Comparison of ENCODE assay signal across 8 mouse cellular contexts in genomic region chr11:51635127-51635524, GRCm38 (mm10). TPM values are rescaled to one million over a fixed set of nuclear protein-coding genes. Genes with fewer than 3 reads are reported as not detected.
DNase-seq lines count a peak whose midpoint lies in the region; ATAC-seq and TF ChIP-seq lines count a peak whose summit lies in the region.

No protein-coding gene starts in this region.

- peak overlapping the region; percentile 83 for H3K4me2 ChIP-seq in lung, embryonic 14.5 days
- H3K4me2 ChIP-seq in embryonic facial prominence, embryonic 14.5 days (ENCODE audit: low read depth, low read length) = peak overlapping the region; percentile 70
- peak overlapping the region; percentile 75 for H3K4me2 ChIP-seq in intestine, postnatal 0 days (replicated peaks; ENCODE audit: low read depth)
- H3K4me2 ChIP-seq in neural tube, embryonic 13.5 days = peak overlapping the region; percentile 75

- H3K9me3 ChIP-seq in lung, embryonic 14.5 days (ENCODE audit: low read depth, low read length) = no peaks in the 10 kb centered on the region
- H3K9me3 ChIP-seq in embryonic facial prominence, embryonic 14.5 days (ENCODE audit: control insufficient read depth, low read length) = no peaks in the 10 kb centered on the region
- H3K9me3 ChIP-seq in intestine, postnatal 0 days (ENCODE audit: control insufficient read depth) = no peaks in the 10 kb centered on the region
- no peaks in the 10 kb centered on the region for H3K9me3 ChIP-seq in neural tube, embryonic 13.5 days

- ATAC-seq in lung, embryonic 14.5 days (ENCODE audit: insufficient read depth) = no peak
- ATAC-seq in embryonic facial prominence, embryonic 14.5 days (ENCODE audit: low read depth) = no peak
- no peak for ATAC-seq in intestine, postnatal 0 days
- no peak for ATAC-seq in neural tube, embryonic 13.5 days (ENCODE audit: low read depth)

- DNase-seq in lung, embryonic 14.5 days = no peak
- no peak for DNase-seq in lung, postnatal 14 days
- no peak for DNase-seq in embryonic facial prominence, embryonic 14.5 days (ENCODE audit: low spot score)
- no peak for DNase-seq in thymus, postnatal 0 days (ENCODE audit: low spot score)
- DNase-seq in MN1 (ENCODE audit: low spot score) = no peak
- DNase-seq in yolk sac, embryonic 10.5 days (ENCODE audit: low spot score) = no peak

- H3K4me3 ChIP-seq in lung, embryonic 14.5 days (ENCODE audit: low read depth, low read length) = peak overlapping the region; percentile 63
- H3K4me3 ChIP-seq in embryonic facial prominence, embryonic 14.5 days (ENCODE audit: low read depth, low read length) = peak overlapping the region; percentile 71
- H3K4me3 ChIP-seq in intestine, postnatal 0 days (ENCODE audit: low read depth, low read length) = peak overlapping the region; percentile 81
- H3K4me3 ChIP-seq in neural tube, embryonic 13.5 days = peak overlapping the region; percentile 58

- H3K9ac ChIP-seq in lung, embryonic 14.5 days = peak overlapping the region; percentile 64
- peak overlapping the region; percentile 74 for H3K9ac ChIP-seq in embryonic facial prominence, embryonic 14.5 days (ENCODE audit: low read depth, low read length)
- peak overlapping the region; percentile 74 for H3K9ac ChIP-seq in intestine, postnatal 0 days (ENCODE audit: low read depth, low read length)
- H3K9ac ChIP-seq in neural tube, embryonic 13.5 days = peak overlapping the region; percentile 71

- no peak for TF ChIP-seq CTCF in lung, embryonic 14.5 days (IDR thresholded peaks at IDR 0.05; ENCODE audit: low read depth)
- TF ChIP-seq CTCF in intestine, postnatal 0 days (IDR thresholded peaks at IDR 0.05; ENCODE audit: low read depth) = no peak

- peak overlapping the region; percentile 86 for H3K27ac ChIP-seq in lung, embryonic 14.5 days (ENCODE audit: low read depth)
- peak overlapping the region; percentile 86 for H3K27ac ChIP-seq in embryonic facial prominence, embryonic 14.5 days (replicated peaks; ENCODE audit: low read depth, low read length)
- H3K27ac ChIP-seq in intestine, postnatal 0 days (ENCODE audit: low read depth, low read length) = peak overlapping the region; percentile 94
- peak overlapping the region; percentile 87 for H3K27ac ChIP-seq in neural tube, embryonic 13.5 days (replicated peaks)

- WGBS in lung, embryonic 14.5 days = 6% methylated on average over 6 of the region's 6 CpGs
- WGBS in embryonic facial prominence, embryonic 14.5 days = 16% methylated on average over 6 of the region's 6 CpGs
- WGBS in intestine, postnatal 0 days = 7% methylated on average over 6 of the region's 6 CpGs
- WGBS in neural tube, embryonic 13.5 days = 21% methylated on average over 6 of the region's 6 CpGs

- no peaks in the 10 kb centered on the region for H3K27me3 ChIP-seq in lung, embryonic 14.5 days (ENCODE audit: insufficient read depth, low read length)
- no peaks in the 10 kb centered on the region for H3K27me3 ChIP-seq in embryonic facial prominence, embryonic 14.5 days (replicated peaks; ENCODE audit: control insufficient read depth, insufficient read depth, low read length)
- H3K27me3 ChIP-seq in intestine, postnatal 0 days (replicated peaks; ENCODE audit: control insufficient read depth, insufficient read depth, low read length) = no peaks in the 10 kb centered on the region
- H3K27me3 ChIP-seq in neural tube, embryonic 13.5 days = no peaks in the 10 kb centered on the region; the same call in 1 of the 2 replicates

- H3K36me3 ChIP-seq in lung, embryonic 14.5 days (ENCODE audit: insufficient read depth) = no peaks in the 10 kb centered on the region
- no peaks in the 10 kb centered on the region for H3K36me3 ChIP-seq in embryonic facial prominence, embryonic 14.5 days (ENCODE audit: control insufficient read depth, insufficient read depth, low read length)
- H3K36me3 ChIP-seq in intestine, postnatal 0 days (ENCODE audit: control insufficient read depth, insufficient read depth) = no peaks in the 10 kb centered on the region
- no peaks in the 10 kb centered on the region for H3K36me3 ChIP-seq in neural tube, embryonic 13.5 days

- H3K4me1 ChIP-seq in lung, embryonic 14.5 days (ENCODE audit: insufficient read depth) = no peaks in the 10 kb centered on the region
- H3K4me1 ChIP-seq in embryonic facial prominence, embryonic 14.5 days (ENCODE audit: control insufficient read depth, insufficient read depth, low read length) = peaks cover 12% of the 10 kb centered on the region; the same call in 1 of the 2 replicates
- H3K4me1 ChIP-seq in intestine, postnatal 0 days (replicated peaks; ENCODE audit: control insufficient read depth, insufficient read depth, low read length) = 0 out of 2 replicates have a peak, but pooled peaks cover 3% of the 10 kb centered on the region
- peaks cover 47% of the 10 kb centered on the region for H3K4me1 ChIP-seq in neural tube, embryonic 13.5 days (replicated peaks)

RNA-seq across cellular contexts. Expression of gene Rmnd5b, which starts 0.6 kb away (rescaled TPM):
- 39.4 and 43.6 TPM in 2 replicates for polyA plus RNA-seq in lung, embryonic 14.5 days (2014; fragmentation: Nextera tagmentation; extraction: Ambion mirVana)
- polyA plus RNA-seq in embryonic facial prominence, embryonic 14.5 days (2014; fragmentation: Nextera tagmentation; extraction: Ambion mirVana) = 44.2 and 50.4 TPM in 2 replicates
- polyA plus RNA-seq in intestine, postnatal 0 days (2015; fragmentation: Nextera tagmentation; extraction: Ambion mirVana) = 32.4 and 34.2 TPM in 2 replicates
- polyA plus RNA-seq in neural tube, embryonic 13.5 days (2015; fragmentation: Nextera tagmentation; extraction: Ambion mirVana) = 71.8 and 74.5 TPM in 2 replicates
- polyA plus RNA-seq in thymus, postnatal 0 days (2015; fragmentation: Nextera tagmentation; extraction: Ambion mirVana) = 62.4 and 66.1 TPM in 2 replicates

RNA-seq across cellular contexts. Expression of gene N4bp3, which starts 15.5 kb away (rescaled TPM):
- 35.5 and 39.2 TPM in 2 replicates for polyA plus RNA-seq in lung, embryonic 14.5 days (2014; fragmentation: Nextera tagmentation; extraction: Ambion mirVana)
- polyA plus RNA-seq in embryonic facial prominence, embryonic 14.5 days (2014; fragmentation: Nextera tagmentation; extraction: Ambion mirVana) = 32.1 and 37.8 TPM in 2 replicates
- 8.5 and 8.8 TPM in 2 replicates for polyA plus RNA-seq in intestine, postnatal 0 days (2015; fragmentation: Nextera tagmentation; extraction: Ambion mirVana)
- 14.1 and 15.2 TPM in 2 replicates for polyA plus RNA-seq in neural tube, embryonic 13.5 days (2015; fragmentation: Nextera tagmentation; extraction: Ambion mirVana)
- polyA plus RNA-seq in thymus, postnatal 0 days (2015; fragmentation: Nextera tagmentation; extraction: Ambion mirVana) = 22.8 and 26.5 TPM in 2 replicates

RNA-seq across cellular contexts. Expression of gene Nhp2, which starts 15.6 kb away (rescaled TPM):
- 178 and 187 TPM in 2 replicates for polyA plus RNA-seq in lung, embryonic 14.5 days (2014; fragmentation: Nextera tagmentation; extraction: Ambion mirVana)
- 158 and 162 TPM in 2 replicates for polyA plus RNA-seq in embryonic facial prominence, embryonic 14.5 days (2014; fragmentation: Nextera tagmentation; extraction: Ambion mirVana)
- polyA plus RNA-seq in intestine, postnatal 0 days (2015; fragmentation: Nextera tagmentation; extraction: Ambion mirVana) = 98.2 and 101 TPM in 2 replicates
- 96.4 and 106 TPM in 2 replicates for polyA plus RNA-seq in neural tube, embryonic 13.5 days (2015; fragmentation: Nextera tagmentation; extraction: Ambion mirVana)
- polyA plus RNA-seq in thymus, postnatal 0 days (2015; fragmentation: Nextera tagmentation; extraction: Ambion mirVana) = 196 and 207 TPM in 2 replicates

RNA-seq across cellular contexts. Expression of gene D930048N14Rik, which starts 15.6 kb away (rescaled TPM):
- polyA plus RNA-seq in lung, embryonic 14.5 days (2014; fragmentation: Nextera tagmentation; extraction: Ambion mirVana) = 3.4 TPM in 2 replicates
- polyA plus RNA-seq in embryonic facial prominence, embryonic 14.5 days (2014; fragmentation: Nextera tagmentation; extraction: Ambion mirVana) = 2.8 and 3.3 TPM in 2 replicates
- polyA plus RNA-seq in intestine, postnatal 0 days (2015; fragmentation: Nextera tagmentation; extraction: Ambion mirVana) = 1.1 and 1.3 TPM in 2 replicates
- 0.64 and 0.96 TPM in 2 replicates for polyA plus RNA-seq in neural tube, embryonic 13.5 days (2015; fragmentation: Nextera tagmentation; extraction: Ambion mirVana)
- 1.8 TPM in 2 replicates for polyA plus RNA-seq in thymus, postnatal 0 days (2015; fragmentation: Nextera tagmentation; extraction: Ambion mirVana)

RNA-seq across cellular contexts. Expression of gene Hnrnpab, which starts 28.5 kb away (rescaled TPM):
- 676 and 703 TPM in 2 replicates for polyA plus RNA-seq in lung, embryonic 14.5 days (2014; fragmentation: Nextera tagmentation; extraction: Ambion mirVana)
- polyA plus RNA-seq in embryonic facial prominence, embryonic 14.5 days (2014; fragmentation: Nextera tagmentation; extraction: Ambion mirVana) = 433 and 475 TPM in 2 replicates
- polyA plus RNA-seq in intestine, postnatal 0 days (2015; fragmentation: Nextera tagmentation; extraction: Ambion mirVana) = 181 and 191 TPM in 2 replicates
- polyA plus RNA-seq in neural tube, embryonic 13.5 days (2015; fragmentation: Nextera tagmentation; extraction: Ambion mirVana) = 421 and 434 TPM in 2 replicates
- 505 and 542 TPM in 2 replicates for polyA plus RNA-seq in thymus, postnatal 0 days (2015; fragmentation: Nextera tagmentation; extraction: Ambion mirVana)
